Mouse (Mus musculus) right cerebral cortex, postnatal 36 days (tissue): ENCODE results near the gene Foxi1.

ENCODE experiments used
- DNase-seq, 2 experiments: peaks; one replicate each; pipeline ENCODE4 v3.0.0; 2022; ENCODE audit warnings: low spot score in 2 of 2, mixed read lengths in 1 of 2

The Foxi1 gene

GRCm38 (mm10) chr11:34158916-34159315 lies 49.0 kb downstream of the Foxi1 start:
- no peak for DNase-seq

DNA sequence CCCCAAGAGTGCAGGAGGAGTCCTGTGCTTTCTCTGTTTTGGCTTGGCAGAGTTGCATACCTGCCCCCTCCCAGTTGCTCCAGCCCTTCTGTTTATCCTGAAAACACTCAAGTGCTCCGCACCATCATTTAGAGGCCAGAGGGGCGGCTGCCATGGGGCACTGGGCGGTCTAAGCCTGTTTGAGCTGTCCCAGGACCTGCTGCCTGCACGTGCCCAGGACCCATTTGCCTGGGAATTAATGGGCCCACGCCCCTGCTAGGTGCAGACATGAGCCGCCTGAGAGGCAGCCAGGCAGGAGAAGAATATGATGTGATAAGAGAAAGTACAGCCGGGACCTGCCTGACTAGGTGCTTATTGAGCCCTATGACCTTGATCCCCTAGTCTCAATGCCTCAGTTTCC lies 52.7 kb downstream of the Foxi1 start:
- DNase-seq, result no peak
